Mouse (Mus musculus): ENCODE results near the gene 1110025L11Rik. TPM values are rescaled to one million over a fixed set of nuclear protein-coding genes. Genes with fewer than 3 reads are reported as not detected.
"Not testable (repeated sequence)": the region's sequence is repeated elsewhere in the genome, so short reads cannot be mapped to it uniquely, and the experiment has no call there.

1110025L11Rik gene
- not detected for total RNA-seq (2022)

DNA sequence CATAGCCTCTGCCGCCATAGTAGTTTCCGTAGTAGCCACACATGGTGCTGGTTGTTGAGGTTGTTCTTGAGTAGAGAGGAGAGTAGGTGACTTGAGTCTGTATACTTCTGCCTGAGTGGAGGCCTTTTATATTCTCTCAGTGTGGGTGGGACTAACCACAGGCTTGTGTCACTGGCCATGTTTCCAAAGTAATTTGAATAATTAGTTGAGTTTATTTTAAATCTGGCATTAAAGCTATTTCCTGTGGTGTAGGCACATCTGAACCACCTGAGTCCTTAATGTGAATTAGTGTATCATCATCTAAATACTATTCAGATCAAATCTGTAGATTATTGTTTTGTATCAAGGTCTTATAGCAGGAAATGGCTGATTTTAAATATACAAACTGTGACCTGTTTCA, at the start of gene 1110025L11Rik:
TSS of gene 1110025L11Rik (minus strand) at position 101 of the 400 bp plus-strand sequence.
- not testable (repeated sequence) for DNase-seq (ENCODE audit: low spot score)

DNA sequence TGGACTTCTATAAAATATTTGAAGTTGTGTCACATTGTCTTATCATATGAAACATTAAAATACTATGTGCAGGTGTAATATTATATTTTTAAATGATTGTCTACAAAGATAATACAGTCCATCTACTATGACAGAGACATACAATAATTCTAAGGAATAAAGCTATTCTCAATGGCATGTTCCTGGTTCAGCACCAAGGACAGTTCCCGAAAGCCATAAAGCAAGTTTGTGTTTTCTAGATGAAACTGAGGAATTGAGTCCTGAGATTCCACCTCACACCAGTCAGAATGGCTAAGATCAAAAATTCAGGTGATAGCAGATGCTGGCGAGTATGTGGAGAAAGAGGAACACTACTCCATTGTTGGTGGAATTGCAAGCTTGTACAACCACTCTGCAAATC, 7.2 kb upstream of the 1110025L11Rik start:
- DNase-seq (ENCODE audit: low spot score) = not testable (repeated sequence)

DNA sequence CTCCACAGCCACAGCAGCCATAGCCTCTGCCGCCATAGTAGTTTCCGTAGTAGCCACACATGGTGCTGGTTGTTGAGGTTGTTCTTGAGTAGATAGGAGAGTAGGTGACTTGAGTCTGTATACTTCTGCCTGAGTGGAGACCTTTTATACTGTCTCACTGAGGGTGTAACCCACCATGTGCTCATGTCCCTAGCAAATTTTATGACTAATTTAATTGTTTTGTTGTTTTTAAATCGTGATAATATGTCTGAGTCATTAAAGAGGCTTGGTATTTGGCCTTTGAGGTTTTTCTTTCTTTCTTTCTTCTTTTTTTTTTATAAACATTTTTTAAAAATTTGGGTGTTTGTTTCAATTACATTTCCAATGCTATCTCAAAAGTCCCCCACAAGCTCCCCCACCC, 16.0 kb downstream of the 1110025L11Rik start, which contains the start of gene Krtap6-5:
TSS of gene Krtap6-5 (minus strand) at position 101 of the 400 bp plus-strand sequence.
- DNase-seq (ENCODE audit: low spot score) = no peak

DNA sequence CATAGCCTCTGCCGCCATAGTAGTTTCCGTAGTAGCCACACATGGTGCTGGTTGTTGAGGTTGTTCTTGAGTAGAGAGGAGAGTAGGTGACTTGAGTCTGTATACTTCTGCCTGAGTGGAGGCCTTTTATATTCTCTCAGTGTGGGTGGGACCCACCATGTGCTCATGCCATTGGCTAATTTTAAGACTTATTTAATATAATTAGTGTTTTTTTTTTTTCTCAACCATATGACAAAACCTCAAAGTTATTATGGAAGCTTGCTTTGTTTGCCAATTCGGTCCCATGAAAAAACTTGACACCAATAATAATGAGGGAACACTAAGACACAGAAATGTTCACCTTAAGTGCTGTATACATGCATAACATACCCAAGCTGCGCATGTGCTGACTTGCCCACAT, 22.4 kb downstream of the 1110025L11Rik start, which contains the start of gene Gm10228:
TSS of gene Gm10228 (minus strand) at position 101 of the 400 bp plus-strand sequence.
- not testable (repeated sequence) for DNase-seq (ENCODE audit: low spot score)

DNA sequence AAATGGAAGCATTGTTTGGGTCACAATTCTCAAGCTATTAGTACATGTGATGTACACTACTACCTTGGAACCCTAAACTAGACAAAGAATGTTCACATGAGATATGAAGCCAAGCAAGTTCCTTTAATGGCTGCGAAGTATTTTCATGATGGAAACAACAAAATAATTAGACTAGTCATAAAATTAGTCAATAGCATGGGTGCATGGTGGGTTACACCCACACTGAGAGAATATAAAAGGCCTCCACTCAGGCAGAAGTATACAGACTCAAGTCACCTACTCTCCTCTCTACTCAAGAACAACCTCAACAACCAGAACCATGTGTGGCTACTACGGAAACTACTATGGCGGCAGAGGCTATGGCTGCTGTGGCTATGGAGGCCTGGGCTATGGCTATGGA, 32.4 kb downstream of the 1110025L11Rik start, which contains the start of gene Krtap6-1:
TSS of gene Krtap6-1 (plus strand) at position 301 of the 400 bp plus-strand sequence.
- not testable (repeated sequence) for DNase-seq (ENCODE audit: low spot score)

DNA sequence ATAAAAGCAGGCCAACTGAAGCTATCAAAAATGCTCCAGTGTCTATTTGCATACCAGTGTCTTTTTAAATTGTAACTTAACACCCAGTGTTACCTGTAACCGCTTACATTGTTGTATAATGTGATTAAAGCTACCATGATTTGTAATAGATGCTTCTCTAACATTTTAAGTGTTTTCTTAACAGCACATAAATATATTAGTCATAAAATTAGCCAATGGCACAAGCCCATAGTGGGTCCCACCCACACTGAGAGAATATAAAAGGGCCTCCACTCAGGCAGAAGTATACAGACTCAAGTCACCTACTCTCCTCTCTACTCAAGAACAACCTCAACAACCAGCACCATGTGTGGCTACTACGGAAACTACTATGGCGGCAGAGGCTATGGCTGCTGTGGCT, 48.8 kb downstream of the 1110025L11Rik start, which contains the start of gene Gm10229:
TSS of gene Gm10229 (plus strand) at position 301 of the 400 bp plus-strand sequence.
- not testable (repeated sequence) for DNase-seq (ENCODE audit: low spot score)

DNA sequence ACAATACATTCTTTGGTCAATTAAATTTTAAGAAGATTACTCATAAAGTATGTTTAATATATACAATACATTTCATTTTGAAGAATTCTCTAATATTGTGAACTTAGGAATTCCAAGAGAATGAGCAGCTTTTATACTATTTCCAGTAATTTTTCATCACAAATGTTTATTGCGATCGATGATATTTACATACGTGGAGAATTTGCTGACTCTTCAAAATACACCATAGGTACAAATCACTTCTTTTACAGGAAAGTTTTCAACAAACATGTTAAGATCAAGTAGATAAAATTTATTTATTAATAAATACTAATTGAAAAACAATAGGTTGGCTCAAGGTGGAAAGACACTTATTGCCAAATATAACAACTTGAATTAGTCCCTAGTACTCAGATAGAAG, 49.8 kb downstream of the 1110025L11Rik start:
- DNase-seq (ENCODE audit: low spot score) = no peak

Other genes starting within 250 kb of the 1110025L11Rik start
- gene Krtap15, start 243.8 kb downstream of the 1110025L11Rik start, total RNA-seq (2022) = not detected
- gene Krtap14, start 237.9 kb downstream of the 1110025L11Rik start, total RNA-seq (2022) = not detected
- gene Krtap19-1, start 194.6 kb downstream of the 1110025L11Rik start, total RNA-seq (2022) = not detected
- gene Krtap19-2, start 189.7 kb downstream of the 1110025L11Rik start, total RNA-seq (2022) = not detected
- gene Krtap19-3, start 186.0 kb downstream of the 1110025L11Rik start, total RNA-seq (2022) = not detected
- not detected for gene Krtap19-4, start 178.9 kb downstream of the 1110025L11Rik start, total RNA-seq (2022)
- gene Krtap19-5, start 167.5 kb downstream of the 1110025L11Rik start, total RNA-seq (2022) = not detected
- gene Krtap19-9b, start 131.7 kb downstream of the 1110025L11Rik start, total RNA-seq (2022) = not detected
- not detected for gene Krtap16-3, start 101.1 kb downstream of the 1110025L11Rik start, total RNA-seq (2022)
- gene Krtap22-2, start 53.2 kb downstream of the 1110025L11Rik start, total RNA-seq (2022) = not detected
- not detected for gene Gm10229, start 48.7 kb downstream of the 1110025L11Rik start, total RNA-seq (2022)
- gene Krtap6-1, start 32.3 kb downstream of the 1110025L11Rik start, total RNA-seq (2022) = not detected
- gene Gm10228, start 22.5 kb downstream of the 1110025L11Rik start, total RNA-seq (2022) = not detected
- not detected for gene Krtap6-5, start 16.1 kb downstream of the 1110025L11Rik start, total RNA-seq (2022)
- gene Krtap6-3, start 20.0 kb upstream of the 1110025L11Rik start, total RNA-seq (2022) = not detected
- gene Gm6358, start 76.8 kb upstream of the 1110025L11Rik start, total RNA-seq (2022) = not detected
- not detected for gene Gm10061, start 87.1 kb upstream of the 1110025L11Rik start, total RNA-seq (2022)
- not detected for gene Gm9789, start 94.0 kb upstream of the 1110025L11Rik start, total RNA-seq (2022)
- not detected for gene Gm7735, start 105.5 kb upstream of the 1110025L11Rik start, total RNA-seq (2022)
- not detected for gene 1110057P08Rik, start 110.7 kb upstream of the 1110025L11Rik start, total RNA-seq (2022)
- not detected for gene Krtap20-2, start 141.9 kb upstream of the 1110025L11Rik start, total RNA-seq (2022)